Mouse (Mus musculus) kidney, adult 9 months (tissue): ENCODE results near the gene Sox13.

Experiments used
- DNase-seq: peaks from one replicate; pipeline ENCODE4 v3.0.0; 2022

The Sox13 gene

DNA sequence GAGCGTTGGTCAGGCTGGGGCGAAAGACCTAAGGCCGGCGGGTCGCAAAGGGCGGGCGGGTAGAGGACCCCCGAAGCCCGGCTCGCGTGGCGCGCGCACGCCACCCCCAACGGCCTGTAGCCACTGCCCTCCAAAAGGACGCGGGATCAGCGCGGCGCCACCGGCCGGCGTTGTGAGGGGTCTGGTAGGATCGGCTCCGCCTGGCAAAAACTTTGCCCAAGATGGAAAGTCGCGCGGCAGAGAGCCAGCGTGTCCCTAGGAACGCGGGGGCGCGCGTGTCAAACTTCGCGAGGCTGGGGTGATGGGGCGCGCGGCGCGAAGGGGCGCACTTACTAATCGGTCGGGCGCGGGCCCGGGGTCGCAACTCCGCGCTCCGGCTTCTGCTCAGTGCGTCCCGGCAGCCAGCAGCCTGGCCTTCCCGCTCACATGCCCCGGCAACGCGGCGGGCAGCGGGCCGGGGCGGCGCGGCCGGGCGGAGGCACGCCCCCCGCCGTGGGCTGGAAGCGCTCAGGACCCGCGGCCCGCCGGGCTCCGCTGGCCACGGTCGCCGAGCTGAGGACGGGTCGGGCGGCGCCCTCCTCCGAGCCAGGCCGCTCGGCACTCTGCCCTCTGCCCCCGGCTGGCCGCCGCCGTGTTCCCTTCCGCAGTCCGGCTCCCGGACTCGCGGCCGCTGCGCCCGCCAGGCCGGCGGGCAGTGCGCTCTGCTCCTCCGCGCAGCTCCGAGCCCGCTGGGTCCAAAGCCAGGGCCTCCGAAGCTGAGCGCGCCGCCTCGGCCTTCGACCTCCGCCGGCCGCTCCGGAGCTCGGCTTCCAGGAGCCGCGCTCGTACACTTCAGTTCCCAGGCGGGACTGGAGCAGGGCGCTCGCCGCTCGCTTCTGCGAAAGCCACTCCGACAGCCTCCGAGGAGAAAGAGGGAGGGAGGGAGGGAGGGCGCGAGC is at the start of gene Sox13:
Gene Sox13 (minus strand): TSS at position 835 of the 938 bp plus-strand sequence.
- DNase-seq = peak; percentile 81

DNA sequence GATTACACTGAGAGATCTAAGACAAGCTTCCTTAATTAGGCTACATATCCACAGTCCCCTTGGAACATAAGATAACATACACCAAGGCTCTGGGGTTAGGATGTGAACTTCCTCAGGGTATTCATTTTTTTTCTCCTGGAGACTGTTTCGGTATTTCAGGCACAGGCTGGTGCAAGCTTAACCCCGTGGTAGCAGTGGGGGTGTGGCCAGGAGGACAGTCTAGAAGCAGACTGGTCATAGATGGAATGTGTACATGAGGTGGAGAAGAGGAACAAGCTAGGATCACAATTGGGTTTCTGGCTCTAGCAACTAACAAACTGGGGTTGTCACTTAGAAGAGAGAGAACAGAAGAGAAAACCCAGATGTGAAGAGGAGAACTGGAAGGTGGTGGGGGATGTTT is 47.4 kb upstream of the Sox13 start:
- no peak for DNase-seq

DNA sequence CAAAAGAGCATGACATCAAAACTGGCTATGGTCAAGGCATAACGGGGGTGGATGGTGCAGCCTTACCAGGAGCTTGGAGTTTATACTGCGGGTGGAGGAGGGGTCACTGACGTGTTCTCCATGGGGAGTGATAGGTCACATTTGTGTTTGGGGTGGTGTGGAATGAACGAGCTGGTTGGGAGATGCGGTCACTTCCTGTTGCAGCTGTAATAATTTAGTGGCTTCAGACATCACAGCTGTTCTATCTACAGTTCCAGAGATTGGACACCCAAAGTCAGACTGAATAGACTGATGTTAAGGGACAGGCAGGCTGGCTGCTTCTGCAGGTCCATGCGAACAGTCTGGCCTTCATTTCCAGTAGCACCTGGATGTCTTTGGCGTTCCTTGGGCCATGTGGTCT is 46.9 kb upstream of the Sox13 start:
- peak; percentile 56 for DNase-seq

DNA sequence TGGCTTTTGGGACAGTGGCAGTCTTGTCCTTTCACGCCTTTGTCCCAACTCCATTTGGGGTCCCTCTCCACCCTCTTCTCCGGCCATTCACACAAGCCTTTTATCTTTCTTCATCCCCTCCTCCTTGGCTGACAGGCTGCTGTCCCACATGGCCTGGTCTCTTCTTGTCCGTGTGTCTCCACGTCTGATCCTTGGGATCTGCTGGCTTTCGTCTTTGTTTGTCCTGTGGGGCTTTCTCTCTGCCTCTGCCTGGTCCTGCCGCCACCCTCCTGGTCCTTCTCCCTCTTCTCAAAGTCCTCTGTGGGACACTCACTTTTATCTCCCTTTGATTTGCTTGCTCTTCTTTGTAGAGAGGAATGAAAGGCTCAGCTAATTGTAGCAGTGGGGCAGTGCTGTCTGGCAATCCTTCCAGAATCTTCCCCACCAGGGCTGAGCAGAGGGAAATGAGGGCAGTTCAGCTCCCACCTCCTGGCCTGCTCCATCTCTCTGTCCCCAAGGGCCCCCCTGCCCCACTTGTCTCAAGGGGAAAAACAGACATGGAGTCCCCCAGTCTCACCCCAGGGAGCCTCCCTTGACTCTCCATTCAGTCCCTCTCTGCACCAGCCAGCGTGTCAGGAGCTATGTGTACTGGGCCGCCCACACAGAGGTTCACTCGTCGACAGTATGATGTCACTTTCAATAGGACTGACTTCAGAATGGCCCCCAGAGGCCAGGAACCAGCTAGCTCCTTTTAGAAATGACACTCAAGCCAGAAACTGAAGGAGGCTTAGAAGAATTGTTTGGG is 46.3 kb upstream of the Sox13 start:
- DNase-seq = no peak

DNA sequence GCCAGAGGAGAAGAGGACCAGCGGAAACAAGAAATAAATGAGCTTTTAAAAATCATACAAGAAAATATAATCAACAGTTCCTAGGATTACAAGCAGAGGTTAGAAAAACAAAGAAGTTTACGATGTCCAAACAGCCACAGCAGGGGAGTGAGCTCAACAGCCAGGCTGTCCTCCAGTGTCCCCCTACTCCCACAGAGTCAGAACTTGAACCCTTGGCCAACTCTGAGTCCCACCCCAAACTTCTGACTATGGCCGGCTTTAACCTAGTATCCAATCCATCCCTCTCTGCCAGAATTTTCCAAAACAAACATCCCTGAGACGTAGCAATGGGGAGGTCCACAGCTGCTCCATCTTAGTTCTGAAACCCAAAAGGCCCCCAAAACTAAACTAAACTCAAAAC is 45.0 kb upstream of the Sox13 start:
- DNase-seq = peak; percentile 23

DNA sequence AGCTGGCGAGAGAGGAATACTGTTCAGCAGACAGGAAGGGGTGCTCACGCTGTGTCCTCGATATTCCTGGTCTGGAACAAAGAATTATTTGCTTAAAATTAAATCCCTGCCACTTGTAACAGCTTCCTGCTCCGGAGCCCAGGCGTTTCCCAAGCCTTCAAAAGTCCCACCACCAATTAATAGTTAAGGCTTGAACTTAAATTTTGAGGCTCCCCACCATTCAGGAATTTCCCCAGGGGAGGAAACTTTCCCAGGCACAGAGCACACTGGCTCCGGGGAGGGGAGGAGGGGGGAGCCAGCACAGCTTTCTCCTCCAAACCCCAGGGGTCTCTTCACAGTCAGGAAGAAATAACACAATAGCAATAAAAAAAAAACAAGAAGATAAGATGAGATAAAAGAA is 44.6 kb upstream of the Sox13 start:
- no peak for DNase-seq

DNA sequence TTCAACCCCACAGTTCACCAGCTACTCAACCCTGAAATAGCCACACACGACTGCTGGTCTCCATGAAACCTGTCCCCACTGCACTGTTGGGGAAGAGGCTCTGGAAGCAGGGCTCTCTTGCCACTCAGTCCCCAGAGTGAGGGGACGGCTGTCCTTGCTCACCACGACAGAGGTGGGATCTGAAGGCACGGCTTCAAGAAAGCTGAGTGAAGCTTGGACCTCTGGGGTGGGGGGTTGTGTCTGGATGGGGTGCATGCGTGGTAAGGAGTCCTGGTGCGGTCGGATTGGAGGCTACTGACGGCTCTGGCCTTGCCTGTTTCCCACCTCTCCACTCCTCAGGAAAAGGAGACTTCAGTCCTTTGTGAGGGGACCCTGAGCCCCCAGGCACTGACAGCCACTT is 43.7 kb upstream of the Sox13 start:
- no peak for DNase-seq

DNA sequence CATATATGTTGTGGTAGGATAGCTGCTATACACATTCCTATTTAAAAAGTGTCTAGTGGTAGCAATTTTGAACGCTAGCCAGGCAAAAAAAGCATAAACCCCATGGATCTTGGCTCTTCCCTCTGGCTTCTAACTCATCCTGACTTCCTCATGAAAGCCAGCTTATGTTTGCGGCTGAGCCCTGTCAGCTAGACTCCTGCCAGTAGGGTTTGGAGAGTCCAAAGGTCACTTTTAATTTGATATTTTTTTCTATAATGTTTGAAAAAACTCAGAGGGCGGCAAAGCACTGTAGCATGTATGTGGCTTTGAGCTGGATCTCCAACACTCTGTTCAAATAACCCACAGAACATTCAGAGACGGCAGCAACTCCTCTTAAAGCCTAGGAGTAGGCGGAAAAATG is 39.0 kb upstream of the Sox13 start:
- DNase-seq = peak; percentile 14

DNA sequence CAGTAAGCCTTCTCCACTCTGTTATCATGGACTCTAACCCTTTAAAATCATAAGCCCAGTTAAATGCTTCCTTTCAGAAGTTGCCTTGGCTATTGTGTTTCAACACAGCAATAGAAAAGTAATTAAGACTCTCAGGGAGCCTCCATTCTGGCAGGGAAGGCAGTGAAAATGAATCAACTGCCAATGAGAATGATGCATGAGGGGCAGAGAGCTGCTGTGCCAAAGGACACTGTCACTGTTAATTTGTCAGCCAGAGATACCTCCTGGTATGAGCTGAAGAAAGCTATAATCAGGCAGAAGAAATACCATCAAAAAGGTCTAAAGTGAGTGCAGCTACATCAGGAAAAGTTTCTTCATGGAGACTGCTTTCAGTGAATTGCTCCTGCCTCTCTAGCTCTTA is 36.8 kb upstream of the Sox13 start:
- DNase-seq = no peak

DNA sequence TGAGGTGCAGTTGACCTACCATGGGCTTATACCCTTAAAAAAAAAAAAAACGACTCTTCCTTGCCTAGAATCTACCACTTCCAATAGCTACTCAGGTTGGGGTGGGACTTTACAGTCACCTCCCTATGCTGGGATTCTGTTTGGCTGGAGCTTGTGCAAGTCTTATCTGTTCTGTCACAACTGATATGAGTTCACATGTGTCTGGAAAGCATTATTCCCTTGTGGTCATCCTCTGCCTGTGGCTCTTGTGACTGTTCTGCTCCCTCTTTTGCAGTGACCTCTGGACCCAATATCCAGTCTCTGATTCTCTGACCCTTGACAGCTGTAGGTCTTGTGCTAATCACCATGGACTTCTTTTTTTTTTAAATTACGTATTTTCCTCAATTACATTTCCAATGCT is 31.9 kb upstream of the Sox13 start:
- no peak for DNase-seq

DNA sequence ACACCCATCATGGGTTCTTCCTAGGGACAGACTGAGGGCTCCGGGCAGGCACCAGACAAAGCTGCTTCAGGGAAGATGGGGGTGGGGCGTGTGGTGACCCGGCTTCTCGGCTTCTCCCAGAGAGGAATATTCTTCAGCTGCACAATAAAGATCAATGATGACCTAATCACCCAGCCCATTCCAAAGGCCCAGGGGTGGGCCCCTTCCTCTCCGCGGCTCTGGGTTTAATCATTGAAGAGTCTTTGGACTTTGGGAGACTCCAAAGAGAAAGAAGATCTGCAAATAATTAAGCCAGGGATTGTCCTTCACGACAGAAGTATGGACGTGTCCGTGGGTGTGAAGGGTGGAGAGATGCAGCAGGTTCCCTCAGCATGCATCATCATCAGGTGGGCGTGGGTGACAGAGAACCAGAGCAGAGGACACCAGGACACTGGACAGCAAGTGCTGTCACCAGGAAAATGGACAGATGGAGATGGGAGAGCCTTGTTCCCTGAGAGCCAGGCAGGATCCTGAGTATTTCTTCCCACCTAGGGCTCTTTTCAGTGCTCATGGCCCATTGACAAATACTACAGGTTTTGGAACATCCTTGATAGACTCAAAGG is 28.5 kb upstream of the Sox13 start:
- peak; percentile 88 for DNase-seq

DNA sequence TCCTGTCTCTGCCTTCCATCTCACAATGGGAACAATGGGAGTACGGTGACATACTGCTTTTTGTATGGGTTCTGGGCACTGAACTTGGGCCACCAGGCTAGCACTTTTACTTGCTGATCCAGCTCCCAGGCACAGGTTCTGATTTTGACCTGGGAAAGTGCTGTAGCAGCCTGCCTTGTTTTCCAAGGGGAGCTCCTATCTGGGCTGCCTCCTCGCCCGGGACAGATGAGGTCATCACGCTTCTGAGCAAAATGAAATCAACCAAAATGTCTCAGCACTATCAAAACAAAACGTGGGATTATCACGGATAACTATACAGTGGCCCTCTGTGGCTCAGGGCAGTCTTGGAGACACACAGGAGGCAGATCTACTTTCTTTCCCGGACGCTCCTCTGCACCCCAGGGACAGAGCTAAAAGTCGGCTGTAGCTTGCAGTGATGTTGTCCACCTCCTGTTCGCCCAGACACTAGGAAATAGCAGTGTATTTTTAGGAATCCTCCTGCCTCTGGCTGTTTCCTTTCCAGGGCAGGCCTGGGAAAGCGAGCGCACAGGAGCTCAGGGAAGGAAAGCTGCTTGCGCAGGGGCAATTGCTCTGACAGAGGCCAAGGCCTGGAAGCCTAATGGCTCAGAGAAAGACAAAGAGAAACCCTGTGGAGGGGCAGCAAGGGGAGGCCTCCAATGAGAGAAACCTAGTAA is 27.8 kb upstream of the Sox13 start:
- DNase-seq = peak; percentile 63

DNA sequence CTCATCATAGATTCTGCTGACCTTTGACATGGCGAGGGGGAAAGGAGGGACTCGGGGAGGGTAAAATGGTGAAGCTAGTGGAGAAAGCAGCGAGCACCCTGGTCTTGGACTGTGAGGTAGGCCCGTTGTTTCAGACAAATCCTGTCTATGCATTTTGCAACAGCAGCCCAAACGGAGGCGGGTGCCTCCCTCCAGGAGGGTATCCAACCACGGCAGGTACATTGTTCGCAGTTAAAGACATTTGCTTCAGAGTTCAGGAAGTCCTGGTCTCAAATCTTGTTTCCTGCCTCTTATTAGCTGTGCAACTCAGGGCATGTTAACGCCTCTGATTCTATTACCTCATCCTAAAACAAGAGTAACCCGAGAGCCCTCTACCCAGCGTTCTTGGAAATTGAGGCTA is 26.8 kb upstream of the Sox13 start:
- no peak for DNase-seq

DNA sequence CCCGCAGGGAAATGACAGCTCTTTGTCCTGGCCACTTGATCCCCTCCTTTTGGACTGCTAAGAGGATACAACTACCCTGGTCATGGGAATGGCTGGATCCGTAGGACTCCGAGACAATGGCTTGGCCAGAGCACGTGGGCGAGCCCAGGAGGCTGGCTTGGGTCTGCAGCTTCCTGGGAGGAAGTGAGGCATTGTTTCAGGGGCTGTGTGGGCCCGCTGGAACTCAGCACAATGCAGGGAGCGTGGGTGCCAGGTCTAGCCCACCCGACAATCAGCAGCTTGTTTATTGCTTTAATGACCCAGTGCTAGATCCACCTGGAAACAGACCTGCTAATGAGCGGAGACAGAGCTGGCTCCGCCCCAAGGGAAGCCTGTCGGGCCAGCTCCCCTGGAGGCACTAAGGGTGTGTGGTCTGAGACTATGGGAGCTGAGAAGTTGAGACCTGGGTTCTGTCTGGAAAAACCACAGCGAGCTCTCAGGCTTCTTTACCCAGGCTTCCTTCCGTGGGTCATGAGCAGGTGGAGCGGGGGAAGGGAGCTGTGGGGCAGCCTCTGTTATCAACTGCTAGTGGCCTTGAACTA is 24.3 kb upstream of the Sox13 start:
- DNase-seq = peak; percentile 57

DNA sequence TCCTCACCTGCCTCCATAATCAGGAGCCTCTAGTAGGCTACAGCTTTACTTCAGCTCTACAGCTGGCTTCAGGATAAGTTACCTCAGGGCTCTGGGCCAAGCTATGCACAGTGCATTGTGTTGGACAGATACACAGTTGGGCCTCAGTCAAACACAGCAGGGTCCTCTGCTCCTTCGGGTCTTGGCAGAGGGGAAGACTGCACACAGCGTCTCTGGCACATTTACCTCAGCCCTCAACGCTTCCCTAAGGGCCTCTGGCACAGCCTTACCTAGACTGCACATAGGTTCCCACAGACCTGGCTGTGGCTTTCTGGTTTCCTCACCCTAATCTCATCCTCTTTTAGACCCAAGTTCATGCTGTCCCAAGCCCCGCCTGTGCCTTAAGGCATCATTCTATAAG is 22.1 kb upstream of the Sox13 start:
- no peak for DNase-seq

DNA sequence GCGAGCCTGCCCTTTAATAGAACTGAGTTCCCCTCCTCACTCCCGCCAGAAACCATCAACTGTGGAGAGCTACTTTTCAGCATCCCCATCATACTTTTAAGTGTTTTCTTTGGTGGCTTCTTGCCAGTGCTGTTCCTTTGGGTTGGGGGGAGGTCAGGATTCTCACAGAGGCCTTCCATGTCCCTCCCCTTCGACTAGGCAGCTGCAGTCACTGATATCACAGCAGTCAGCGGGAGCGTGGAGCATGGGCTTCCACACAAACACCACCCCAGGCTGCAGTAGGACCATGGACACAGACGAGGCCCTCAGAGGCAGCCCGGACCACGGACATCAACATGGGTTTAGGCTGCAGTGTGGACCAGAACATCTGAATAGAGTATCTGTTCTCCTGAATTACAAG is 20.1 kb upstream of the Sox13 start:
- DNase-seq = no peak

DNA sequence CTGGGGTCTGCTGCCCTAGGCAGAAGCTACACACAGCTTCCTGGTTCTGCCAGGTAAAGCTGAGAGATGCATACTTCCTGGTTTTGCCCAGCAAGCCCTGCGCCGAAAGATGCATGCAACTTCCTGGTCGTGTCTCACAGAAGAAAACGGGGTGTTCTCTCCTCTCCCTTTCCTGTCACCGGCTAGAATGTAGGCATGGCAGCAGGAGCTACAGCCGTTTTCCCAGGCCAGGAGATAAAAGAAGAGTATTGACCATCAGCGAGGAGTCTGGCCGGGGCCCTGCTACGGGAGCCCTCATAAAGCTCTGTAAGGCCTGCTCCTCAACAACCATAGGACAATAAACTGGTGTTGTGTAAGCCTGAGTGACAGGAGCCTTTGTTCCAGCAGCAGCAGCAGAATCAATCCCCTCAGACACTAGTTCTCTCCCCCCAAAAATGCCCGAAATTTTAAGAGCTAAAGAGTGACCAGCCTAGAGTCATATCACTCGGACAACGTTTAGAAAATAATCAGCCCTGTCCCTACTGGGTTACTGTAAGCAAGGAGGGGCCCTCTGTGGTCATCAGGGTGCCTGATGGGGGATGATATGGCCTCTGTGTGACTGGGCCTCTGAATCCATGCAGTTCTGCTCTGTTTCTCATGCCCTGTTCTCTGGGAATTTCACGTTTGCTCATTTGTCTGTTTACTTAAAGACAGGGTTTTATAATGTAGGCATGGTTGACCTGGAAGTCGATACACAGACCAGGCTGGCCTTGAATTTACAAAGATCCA is 13.9 kb upstream of the Sox13 start:
- DNase-seq = no peak

DNA sequence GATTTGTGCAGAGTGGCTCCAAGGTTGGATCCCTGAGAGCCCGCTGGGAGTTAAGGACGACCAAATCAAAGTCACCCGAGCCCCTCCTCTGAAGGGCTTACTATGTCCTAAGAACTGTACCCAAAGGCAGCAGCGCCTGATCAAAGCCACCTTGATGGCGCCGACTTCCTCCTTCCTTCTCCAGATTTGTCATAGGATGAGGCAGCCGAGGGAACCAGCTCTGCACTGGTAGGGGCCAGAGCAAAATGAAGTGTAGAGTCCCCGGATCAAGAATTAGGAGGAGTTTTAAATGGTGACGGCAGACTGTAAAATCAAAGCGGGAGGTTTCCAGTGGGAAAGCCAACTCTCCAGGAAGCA is 10.6 kb upstream of the Sox13 start:
- no peak for DNase-seq

DNA sequence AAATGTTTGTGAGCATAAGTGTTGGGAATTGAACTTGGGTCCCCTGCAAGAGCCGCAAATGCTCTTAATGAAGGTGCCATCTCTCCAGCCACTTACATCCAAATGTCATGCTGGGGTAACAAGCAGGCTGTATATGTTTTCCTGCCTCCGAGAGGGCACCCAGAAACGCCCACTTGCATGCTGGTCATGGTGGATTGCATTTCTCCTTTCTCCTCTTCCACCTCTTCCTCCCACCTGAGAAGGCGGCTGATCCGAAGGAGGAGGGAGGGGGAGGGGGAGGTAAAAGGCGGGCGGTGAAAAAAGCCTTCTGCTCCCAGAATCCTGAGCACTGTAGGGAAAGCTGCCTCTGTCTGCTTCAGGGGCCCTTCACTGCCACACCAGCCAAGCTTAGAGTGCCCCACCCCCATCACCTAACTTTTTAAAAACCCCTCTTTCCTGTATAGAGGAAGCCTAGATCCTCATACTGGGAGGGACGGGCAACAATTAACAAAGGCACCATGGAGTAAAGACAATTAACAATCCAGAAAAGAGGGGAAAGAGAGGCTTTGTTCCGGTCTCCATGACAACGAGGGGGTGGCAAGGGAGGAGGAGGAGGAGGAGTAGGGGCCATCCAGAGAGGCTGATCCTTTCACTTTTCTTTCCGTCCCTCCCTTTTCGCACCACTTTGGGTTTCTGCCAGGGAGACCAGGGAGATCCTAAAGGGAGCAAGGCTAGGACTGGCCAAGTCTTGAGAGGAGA is 10.0 kb upstream of the Sox13 start:
- peak; percentile 35 for DNase-seq

DNA sequence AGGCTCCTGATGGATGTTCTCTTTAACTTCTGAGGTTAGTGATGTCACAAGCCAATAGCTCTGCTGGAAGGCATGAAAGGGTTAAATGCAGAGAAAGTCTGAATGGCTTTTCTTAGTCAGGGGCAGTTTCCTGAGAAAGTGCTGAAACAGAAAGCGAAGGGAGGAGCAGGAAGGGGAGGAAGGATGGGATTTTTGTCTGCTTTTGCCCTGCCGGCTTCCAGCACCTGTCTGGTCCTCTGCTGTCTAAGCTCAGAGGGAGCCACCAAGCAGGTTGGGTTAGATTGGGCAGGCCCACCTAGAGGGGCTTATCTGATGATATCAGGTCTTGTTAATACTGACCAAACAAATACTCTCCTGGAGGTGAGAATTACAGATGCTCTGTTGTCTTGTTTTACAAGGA is 8.4 kb upstream of the Sox13 start:
- no peak for DNase-seq

DNA sequence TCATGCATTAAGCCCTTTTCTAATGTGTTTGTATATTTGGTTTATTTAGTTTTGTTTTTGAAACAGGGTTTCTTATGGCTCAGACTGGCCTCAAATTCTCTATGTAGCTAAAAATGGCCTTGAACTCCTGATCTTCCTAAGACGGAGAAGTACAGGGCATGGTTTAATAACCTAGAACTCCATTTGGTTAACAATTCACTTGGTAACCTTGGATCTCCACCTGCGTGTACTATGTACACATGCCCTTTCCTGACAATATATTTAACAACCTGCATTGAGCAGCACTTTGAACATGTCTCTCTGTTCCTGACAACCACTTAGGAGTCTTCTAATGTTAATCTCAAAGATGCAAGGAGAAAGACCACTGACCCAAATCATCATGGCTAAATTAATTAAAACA is 7.0 kb upstream of the Sox13 start:
- DNase-seq = no peak
